Mouse (Mus musculus) forebrain, embryonic 16.5 days (tissue): ENCODE measurements around the gene Pam. TPM values are rescaled to one million over a fixed set of nuclear protein-coding genes. Genes with fewer than 3 reads are reported as not detected.

Experiments used
- ATAC-seq: fragments of 200-750 bp; cut with Nextera tagmentation; 2 replicates; pipeline ENCODE4 v1.8.0; 2017; ENCODE audit warnings: mild to moderate bottlenecking, moderate library complexity
- H3K27ac ChIP-seq: fragments of 300-500 bp; sonication (generic); 2 replicates; pipeline ENCODE4 v1.5.1; 2014; ENCODE audit warnings: low read length, control low read depth
- H3K27me3 ChIP-seq: fragments of 300-500 bp; sonication (generic); replicated peaks from 2 replicates; pipeline ENCODE4 v1.6.1; 2014; ENCODE audit warnings: low read length; ENCODE audit not compliant: control insufficient read depth, insufficient read depth
- H3K36me3 ChIP-seq: fragments of 300-500 bp; sonication (generic); 2 replicates; pipeline ENCODE4 v1.6.1; 2014; ENCODE audit not compliant: control insufficient read depth, insufficient read depth
- H3K4me1 ChIP-seq: fragments of 300-500 bp; sonication (generic); replicated peaks from 2 replicates; pipeline ENCODE4 v1.6.1; 2014; ENCODE audit warnings: low read length; ENCODE audit not compliant: control insufficient read depth, insufficient read depth
- H3K4me2 ChIP-seq: fragments of 300-500 bp; sonication (generic); 2 replicates; pipeline ENCODE4 v1.6.1; 2014; ENCODE audit warnings: mild to moderate bottlenecking, low read length, control low read depth
- H3K4me3 ChIP-seq: fragments of 300-500 bp; sonication (generic); replicated peaks from 2 replicates; pipeline ENCODE4 v1.5.1; 2014; ENCODE audit warnings: mild to moderate bottlenecking, low read length, control low read depth
- H3K9ac ChIP-seq: fragments of 300-500 bp; sonication (generic); replicated peaks from 2 replicates; pipeline ENCODE4 v1.6.1; 2014; ENCODE audit warnings: low read depth, low read length, control low read depth
- H3K9me3 ChIP-seq: fragments of 300-500 bp; sonication (generic); 2 replicates; pipeline ENCODE4 v1.6.1; 2016; ENCODE audit warnings: low read length; ENCODE audit not compliant: control insufficient read depth
- WGBS: fragments of 180-500 bp; shearing (Covaris S2); extraction: QIAGEN DNeasy Blood & Tissue Kit; methylation state at CpG from one replicate; pipeline ENCODE4 v1.1.7; 2014; 5-methylcytosine and 5-hydroxymethylcytosine counted together
- polyA plus RNA-seq: library from polyadenylated mRNA; unstranded; fragments of >200 nt; fragmentation: Nextera tagmentation; extraction: Ambion mirVana; gene quantifications from 2 replicates; pipeline ENCODE4 v1.2.1, GENCODE M21; 2015

The Pam gene
- polyA plus RNA-seq, 1 experiment from 2014 or later = 45.1 TPM

DNA sequence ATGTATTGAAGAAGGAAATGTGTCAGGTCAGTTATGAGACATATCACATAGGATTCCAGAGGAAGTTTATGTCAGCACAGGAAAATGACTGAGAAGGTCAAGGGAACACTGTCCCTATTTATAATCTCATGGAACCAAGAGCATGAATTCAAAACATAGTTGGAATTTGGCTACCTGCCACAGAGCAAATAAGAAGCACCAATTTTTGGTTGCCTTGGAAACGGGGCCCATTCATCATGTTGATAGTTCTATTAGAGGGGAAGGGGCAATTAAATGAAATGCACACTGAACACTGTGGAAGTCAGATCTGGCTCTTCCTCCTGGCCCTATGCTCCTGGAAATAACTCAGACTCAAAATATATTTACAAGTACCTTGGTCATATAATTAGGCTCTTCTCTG is 173.6 kb downstream of the Pam start:
- Histone ChIP-seq H3K4me3 (no peak overlapping the region), H3K9me3 (no peaks in the 10 kb centered on the region), H3K27ac (no peak overlapping the region), H3K4me2 (no peak overlapping the region), H3K9ac (no peak overlapping the region), H3K4me1 (peaks cover 6% of the 10 kb centered on the region), H3K36me3 (no peaks in the 10 kb centered on the region), H3K27me3 (no peaks in the 10 kb centered on the region)
- 0 out of 2 replicates have a peak, but pooled peaks have one; percentile 25 for ATAC-seq
- 61% methylated on average over 1 of the region's 1 CpGs for WGBS

DNA sequence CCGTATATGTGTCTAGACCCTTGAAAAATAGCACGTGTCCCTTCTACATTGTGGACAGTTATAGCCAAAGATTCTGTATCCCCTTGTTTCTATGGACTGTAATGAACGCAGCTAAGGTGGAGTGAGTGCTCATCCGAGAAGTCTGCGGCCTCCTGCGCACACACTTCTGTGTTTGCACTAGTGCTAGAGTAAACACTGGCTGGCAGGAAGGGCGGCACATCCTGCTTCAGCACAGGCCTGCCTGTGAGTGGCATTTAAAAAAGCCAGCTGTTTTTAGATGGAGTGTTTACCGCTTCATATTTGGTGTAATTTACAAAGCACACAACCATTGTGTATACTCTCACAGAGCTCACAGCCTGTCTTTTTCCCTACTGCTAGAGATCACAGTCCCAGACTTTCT is 177.0 kb downstream of the Pam start:
- Histone ChIP-seq H3K4me3 (no peak overlapping the region), H3K4me1 (no peaks in the 10 kb centered on the region), H3K36me3 (no peaks in the 10 kb centered on the region), H3K27ac (no peak overlapping the region), H3K27me3 (no peaks in the 10 kb centered on the region), H3K9me3 (no peaks in the 10 kb centered on the region), H3K4me2 (no peak overlapping the region), H3K9ac (no peak overlapping the region)
- ATAC-seq = no peak
- 79% methylated on average over 8 of the region's 8 CpGs for WGBS

DNA sequence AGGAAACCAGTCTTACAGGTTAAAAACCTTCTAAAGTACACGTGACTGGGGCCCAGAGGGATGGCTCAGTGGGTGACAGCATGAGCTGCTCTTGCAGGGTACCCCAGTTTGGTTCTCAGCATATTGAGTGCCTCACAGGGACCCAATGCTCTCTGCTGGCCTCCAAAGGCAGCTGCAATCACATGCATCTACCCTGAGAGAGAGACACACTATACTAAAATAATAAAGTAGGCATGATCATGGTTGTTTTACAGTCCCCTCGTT is 178.5 kb downstream of the Pam start:
- Histone ChIP-seq H3K36me3 (no peaks in the 10 kb centered on the region), H3K9me3 (no peaks in the 10 kb centered on the region), H3K4me2 (no peak overlapping the region), H3K4me1 (no peaks in the 10 kb centered on the region), H3K9ac (no peak overlapping the region), H3K4me3 (no peak overlapping the region), H3K27me3 (no peaks in the 10 kb centered on the region), H3K27ac (no peak overlapping the region)
- no peak for ATAC-seq
- WGBS = 77% methylated on average over 2 of the region's 2 CpGs

DNA sequence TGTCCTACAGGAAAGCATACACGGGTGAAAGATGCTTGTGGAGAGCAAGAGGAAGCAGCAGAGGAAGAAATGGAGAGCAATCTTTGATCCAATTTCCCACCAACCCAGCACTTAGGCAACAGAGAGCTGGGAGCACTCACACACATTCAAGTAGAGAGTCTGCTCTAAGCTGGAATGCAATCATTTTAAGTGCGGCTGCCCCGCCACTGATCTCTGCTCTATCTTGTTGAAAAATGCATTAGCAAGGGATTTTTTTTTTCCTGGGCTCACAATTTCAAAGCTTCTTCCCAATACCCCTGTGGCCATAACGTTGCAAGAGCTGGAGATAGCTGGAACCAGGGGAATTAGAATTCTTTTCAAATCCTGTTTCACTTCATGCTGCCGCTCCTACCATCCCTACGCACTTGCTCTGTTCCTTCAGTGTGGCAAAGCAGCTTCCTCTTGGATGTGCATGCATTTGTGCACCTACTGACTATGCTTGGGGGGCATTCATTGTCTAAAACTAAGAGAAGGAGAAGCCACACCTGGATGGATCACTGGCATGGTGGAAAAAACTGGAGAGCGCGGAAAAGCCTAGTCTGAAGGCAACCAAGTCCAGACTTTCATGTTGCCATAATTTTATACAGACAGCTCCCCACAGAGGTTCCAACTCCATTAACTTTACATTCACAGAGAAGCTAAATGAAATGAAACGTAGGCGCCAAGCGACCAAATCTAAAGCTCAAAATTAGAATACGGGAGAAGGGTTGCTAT is 179.1 kb downstream of the Pam start:
- H3K27ac ChIP-seq = no peak overlapping the region
- H3K9ac ChIP-seq = no peak overlapping the region
- H3K27me3 ChIP-seq = no peaks in the 10 kb centered on the region
- no peaks in the 10 kb centered on the region for H3K4me1 ChIP-seq
- WGBS = 84% methylated on average over 12 of the region's 12 CpGs
- H3K9me3 ChIP-seq = no peaks in the 10 kb centered on the region
- H3K4me2 ChIP-seq = no peak overlapping the region
- no peaks in the 10 kb centered on the region for H3K36me3 ChIP-seq
- H3K4me3 ChIP-seq = no peak overlapping the region
- ATAC-seq = no peak

DNA sequence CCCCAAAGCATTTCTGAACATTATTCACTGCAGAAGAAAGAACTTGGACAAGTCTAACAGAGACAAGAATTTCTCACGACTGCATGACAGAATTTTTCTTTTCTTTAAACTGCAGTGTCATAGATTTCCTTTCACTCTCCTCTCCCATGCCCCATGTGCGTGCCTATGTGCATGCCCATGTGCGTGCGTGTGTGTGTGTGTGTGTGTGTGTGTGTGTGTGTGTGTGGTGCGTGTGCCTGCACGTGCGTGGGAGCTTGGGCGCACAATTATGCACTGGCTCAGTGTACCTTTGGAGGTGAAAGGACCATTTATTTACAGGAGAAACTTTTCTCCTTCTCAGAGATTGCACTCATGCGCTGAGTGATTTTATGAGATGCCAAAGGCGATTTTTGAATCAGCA is 179.7 kb downstream of the Pam start:
- ATAC-seq = no peak

DNA sequence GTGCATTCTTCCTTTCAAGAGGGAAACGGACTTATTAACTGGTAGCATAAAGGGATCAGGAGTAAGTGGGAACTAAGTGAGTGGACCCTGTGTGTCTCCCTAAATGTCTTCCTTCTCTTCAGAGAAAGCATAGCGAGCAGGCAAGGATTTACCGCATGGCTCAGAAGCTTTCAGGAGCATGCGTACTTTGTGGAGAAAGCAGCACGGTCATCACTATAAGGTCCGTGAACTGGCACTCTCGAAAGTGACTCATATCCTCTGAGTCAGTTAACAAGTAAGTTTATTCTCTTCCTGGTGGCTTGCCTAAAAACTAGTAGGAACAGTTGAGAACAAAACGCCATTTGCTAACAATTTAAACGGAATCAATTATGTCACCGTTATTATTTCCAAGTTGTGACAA is 184.6 kb downstream of the Pam start:
- H3K27ac ChIP-seq = no peak overlapping the region
- no peak overlapping the region for H3K9ac ChIP-seq
- H3K4me1 ChIP-seq = no peaks in the 10 kb centered on the region
- H3K9me3 ChIP-seq = no peaks in the 10 kb centered on the region
- H3K4me3 ChIP-seq = no peak overlapping the region
- H3K36me3 ChIP-seq = no peaks in the 10 kb centered on the region
- no peak overlapping the region for H3K4me2 ChIP-seq
- WGBS = 92% methylated on average over 10 of the region's 10 CpGs
- ATAC-seq = no peak
- no peaks in the 10 kb centered on the region for H3K27me3 ChIP-seq

More for the DNA sequence above, 179.7 kb downstream of the Pam start:
- Histone ChIP-seq H3K36me3 (no peaks in the 10 kb centered on the region), H3K4me1 (no peaks in the 10 kb centered on the region), H3K4me3 (no peak overlapping the region), H3K4me2 (no peak overlapping the region), H3K27ac (no peak overlapping the region; the same call in 1 of the 2 replicates), H3K27me3 (no peaks in the 10 kb centered on the region), H3K9ac (no peak overlapping the region), H3K9me3 (no peaks in the 10 kb centered on the region)
- 88% methylated on average over 10 of the region's 10 CpGs for WGBS

DNA sequence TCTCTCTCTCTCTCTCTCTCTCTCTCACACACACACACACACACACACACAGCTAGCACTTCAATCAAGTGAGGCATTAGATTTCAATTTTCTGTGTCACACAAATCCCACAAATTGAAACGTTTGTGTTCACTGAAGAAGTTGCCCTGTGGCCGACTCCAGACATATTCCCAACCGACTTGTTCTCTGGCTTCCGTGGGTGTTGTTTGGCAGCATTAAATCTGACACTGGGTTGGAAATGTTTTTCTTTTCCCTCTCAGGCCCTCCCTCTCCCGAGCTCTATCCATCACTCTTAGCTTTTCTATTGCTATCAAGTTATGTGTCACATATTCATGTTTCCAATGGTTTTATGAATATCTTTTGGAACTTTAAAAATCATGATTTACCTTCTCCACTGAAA is 185.9 kb downstream of the Pam start:
- Histone ChIP-seq H3K4me1 (no peaks in the 10 kb centered on the region), H3K9me3 (no peaks in the 10 kb centered on the region), H3K36me3 (no peaks in the 10 kb centered on the region), H3K9ac (no peak overlapping the region), H3K4me2 (no peak overlapping the region), H3K27ac (no peak overlapping the region), H3K27me3 (no peaks in the 10 kb centered on the region), H3K4me3 (no peak overlapping the region)
- ATAC-seq = no peak
- 74% methylated on average over 5 of the region's 5 CpGs for WGBS

DNA sequence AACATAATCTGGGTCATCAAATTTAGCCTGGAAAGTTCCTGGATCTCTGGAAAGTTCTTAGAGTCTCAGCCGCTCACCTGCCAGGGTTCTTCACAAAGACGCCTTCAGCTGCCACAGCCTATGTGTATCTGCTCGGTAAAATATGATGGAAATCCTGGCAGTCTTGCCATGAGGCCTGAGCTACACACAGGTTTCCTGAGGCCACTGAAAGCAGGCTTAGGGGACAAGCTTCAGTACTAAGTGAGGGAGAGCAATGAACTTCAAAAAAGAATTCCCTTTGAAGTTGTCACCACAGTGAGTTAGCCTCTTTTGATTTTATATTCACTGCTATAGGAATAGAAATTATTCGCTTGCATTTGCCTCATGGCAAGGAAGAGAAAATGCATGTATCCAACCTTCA is 186.7 kb downstream of the Pam start:
- no peaks in the 10 kb centered on the region for H3K27me3 ChIP-seq
- H3K27ac ChIP-seq = no peak overlapping the region
- 88% methylated on average over 4 of the region's 4 CpGs for WGBS
- H3K4me3 ChIP-seq = no peak overlapping the region
- no peak overlapping the region for H3K4me2 ChIP-seq
- H3K9ac ChIP-seq = no peak overlapping the region
- no peaks in the 10 kb centered on the region for H3K4me1 ChIP-seq
- H3K9me3 ChIP-seq = no peaks in the 10 kb centered on the region
- H3K36me3 ChIP-seq = no peaks in the 10 kb centered on the region
- ATAC-seq = no peak

DNA sequence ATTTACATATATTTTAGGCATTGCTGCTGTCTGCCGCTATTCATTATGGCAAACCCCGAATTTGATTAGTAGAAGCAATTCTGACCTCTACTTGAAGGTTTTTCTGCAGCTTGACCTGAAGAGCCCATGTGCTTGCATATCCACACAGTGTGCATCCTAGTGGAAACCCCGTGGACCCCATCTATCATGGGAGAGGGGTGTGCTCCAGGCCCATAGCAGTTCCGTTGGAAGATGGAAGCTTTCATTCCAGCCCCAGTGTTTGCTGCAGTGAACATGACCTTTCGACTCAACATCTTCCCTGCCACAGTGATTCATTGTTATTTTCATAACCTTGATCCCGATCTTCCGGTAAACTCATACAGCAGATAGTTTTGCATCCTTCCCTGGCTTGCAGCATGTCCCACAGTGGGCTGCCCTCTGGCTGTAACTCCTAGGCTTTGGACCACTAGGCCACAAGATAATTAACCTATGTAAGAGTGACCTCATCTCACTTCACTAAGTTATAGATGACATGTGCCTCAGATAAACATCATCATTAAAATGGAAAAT is 191.5 kb downstream of the Pam start:
- H3K27me3 ChIP-seq = no peaks in the 10 kb centered on the region
- H3K4me3 ChIP-seq = no peak overlapping the region
- no peaks in the 10 kb centered on the region for H3K4me1 ChIP-seq
- H3K4me2 ChIP-seq = no peak overlapping the region
- H3K9ac ChIP-seq = no peak overlapping the region
- no peaks in the 10 kb centered on the region for H3K36me3 ChIP-seq
- 92% methylated on average over 7 of the region's 7 CpGs for WGBS
- H3K27ac ChIP-seq = no peak overlapping the region
- no peaks in the 10 kb centered on the region for H3K9me3 ChIP-seq
- no peak for ATAC-seq

DNA sequence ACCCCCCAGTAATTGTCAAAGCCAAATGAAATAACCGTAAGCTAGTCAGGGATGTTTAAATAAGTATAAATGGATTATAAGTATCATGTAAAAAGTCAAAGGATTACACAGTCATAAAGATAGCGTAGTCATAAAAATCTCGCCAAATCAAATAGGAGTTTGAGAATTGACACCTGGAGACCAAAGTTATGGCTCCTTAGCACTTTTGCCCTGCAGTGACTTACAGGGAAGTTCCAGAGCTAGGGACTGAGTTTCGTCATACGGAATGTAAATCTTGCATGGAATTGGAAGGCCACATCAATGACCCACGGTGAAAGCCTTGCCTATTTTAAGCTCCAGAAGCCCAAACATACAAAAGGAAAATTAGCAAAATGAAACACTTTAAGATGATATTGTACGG is 192.6 kb downstream of the Pam start:
- Histone ChIP-seq H3K27me3 (no peaks in the 10 kb centered on the region), H3K36me3 (no peaks in the 10 kb centered on the region), H3K4me1 (no peaks in the 10 kb centered on the region), H3K9me3 (no peaks in the 10 kb centered on the region), H3K27ac (no peak overlapping the region), H3K4me2 (no peak overlapping the region), H3K9ac (no peak overlapping the region), H3K4me3 (no peak overlapping the region)
- ATAC-seq = no peak
- WGBS = 95% methylated on average over 7 of the region's 7 CpGs
